In the genomic region with DNA sequence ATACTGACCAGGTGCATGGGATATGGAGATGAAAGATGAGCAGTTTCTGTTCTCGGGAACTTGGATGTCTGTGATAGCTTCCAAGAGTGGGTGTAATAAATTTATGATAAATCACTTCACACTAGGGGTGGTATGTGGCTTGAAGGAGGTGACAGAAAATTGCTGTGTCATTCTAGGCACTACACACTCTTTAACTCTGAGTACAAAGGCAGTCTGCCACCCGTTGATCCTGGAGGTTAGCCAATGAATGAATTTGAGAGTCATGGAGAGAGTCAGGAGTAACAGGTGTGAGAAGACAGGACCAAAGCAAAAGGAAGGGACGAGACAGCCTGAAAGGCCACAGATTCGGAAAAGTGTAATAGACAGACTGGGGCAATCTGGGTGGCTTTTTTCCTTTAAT, we compare ENCODE assay signal across 27 mouse cellular contexts. TPM values are rescaled to one million over a fixed set of nuclear protein-coding genes. Genes with fewer than 3 reads are reported as not detected.
DNase-seq lines count a peak whose midpoint lies in the region; ATAC-seq and TF ChIP-seq lines count a peak whose summit lies in the region.
"Had no signal": no experiment of that assay in that cellular context is flagged by ENCODE, and none has a peak within 500 bp of the region (broad histone marks: within the 10 kb centered on the region; RNA-seq: fewer than 3 reads in every experiment).

No protein-coding gene starts in this region.

- DNase-seq in embryonic facial prominence, embryonic 14.5 days (ENCODE audit: low spot score) = peak; percentile 26
- no peak for DNase-seq in embryonic facial prominence, embryonic 10.5 days (ENCODE audit: low spot score)
- DNase-seq in lung, embryonic 14.5 days = peak; percentile 45
- DNase-seq in lung, adult 2 months = no peak
- DNase-seq in 3T3-L1 (ENCODE audit: low read depth, low spot score) = peak; percentile 50
- DNase-seq in left cerebral cortex, postnatal 10 days (ENCODE audit: extremely low spot score in 1 of 2, low spot score in 2 of 2) = no peak
- DNase-seq: adrenal gland, adult 8-10 months; cerebellum, adult 9-11 months; gastrocnemius, postnatal 14 days; heart, adult 18-20 months; heart, postnatal 36 days; kidney, postnatal 25 days; right cerebral cortex, postnatal 14 days; spleen, adult 18-20 months had no signal

- H3K27ac ChIP-seq in embryonic facial prominence, embryonic 14.5 days (replicated peaks; ENCODE audit: low read depth, low read length) = no peak overlapping the region
- H3K27ac ChIP-seq in embryonic facial prominence, embryonic 10.5 days (replicated peaks) = no peak overlapping the region
- H3K27ac ChIP-seq in lung, embryonic 14.5 days (ENCODE audit: low read depth) = no peak overlapping the region
- peak overlapping the region; percentile 91 for H3K27ac ChIP-seq in embryonic fibroblast, embryonic 13.5 days (ENCODE audit: insufficient read depth, low read length)
- H3K27ac ChIP-seq: embryonic facial prominence, embryonic 13.5 days; heart, embryonic 13.5 days; hindbrain, embryonic 14.5 days; layer of hippocampus, adult 2 months; midbrain, embryonic 12.5 days had no signal

- no peaks in the 10 kb centered on the region for H3K4me1 ChIP-seq in embryonic facial prominence, embryonic 14.5 days (ENCODE audit: control insufficient read depth, insufficient read depth, low read length)
- 0 out of 2 replicates have a peak, but pooled peaks cover 3% of the 10 kb centered on the region for H3K4me1 ChIP-seq in embryonic facial prominence, embryonic 10.5 days
- H3K4me1 ChIP-seq in lung, embryonic 14.5 days (ENCODE audit: insufficient read depth) = peaks cover 4% of the 10 kb centered on the region; the same call in 1 of the 2 replicates
- no peaks in the 10 kb centered on the region for H3K4me1 ChIP-seq in lung, adult 2 months (ENCODE audit: control insufficient read depth, insufficient read depth, low read length)
- H3K4me1 ChIP-seq in embryonic fibroblast, embryonic 13.5 days (ENCODE audit: control insufficient read depth, insufficient read depth, low read length) = peaks cover 13% of the 10 kb centered on the region
- H3K4me1 ChIP-seq: embryonic facial prominence, embryonic 13.5 days; midbrain, embryonic 12.5 days had no signal

- no peak for ATAC-seq in embryonic facial prominence, embryonic 14.5 days (ENCODE audit: low read depth)
- ATAC-seq in lung, embryonic 14.5 days (ENCODE audit: insufficient read depth) = peak; percentile 41; the same call in 1 of the 2 replicates
- no peak for ATAC-seq in cerebellum, adult (ENCODE audit: insufficient number of reproducible peaks, low FRiP score, low TSS enrichment)
- ATAC-seq: activated CD4-positive, CD25-positive, alpha-beta regulatory T cell, adult 4 months; forebrain, embryonic 14.5 days; inflammation-experienced regulatory T-cells, adult 6 months had no signal

- no peaks in the 10 kb centered on the region for H3K9me3 ChIP-seq in embryonic facial prominence, embryonic 14.5 days (ENCODE audit: control insufficient read depth, low read length)
- no peaks in the 10 kb centered on the region for H3K9me3 ChIP-seq in embryonic facial prominence, embryonic 10.5 days
- H3K9me3 ChIP-seq in lung, embryonic 14.5 days (ENCODE audit: low read depth, low read length) = no peaks in the 10 kb centered on the region
- H3K9me3 ChIP-seq: embryonic facial prominence, embryonic 13.5 days; G1E; heart, embryonic 13.5 days; midbrain, embryonic 12.5 days had no signal

- 48% methylated on average over 4 of the region's 4 CpGs for whole genome bisulfite sequencing in embryonic facial prominence, embryonic 14.5 days
- WGBS in embryonic facial prominence, embryonic 10.5 days = 84% methylated on average over 4 of the region's 4 CpGs
- WGBS in lung, embryonic 14.5 days = 28% methylated on average over 4 of the region's 4 CpGs
- WGBS in lung, adult 2 months = 57% methylated on average over 4 of the region's 4 CpGs

- no peak for TF ChIP-seq POLR2A in lung, adult 2 months (IDR thresholded peaks at IDR 0.05; ENCODE audit: borderline replicate concordance, extremely low read depth, low read depth, low read length)
- TF ChIP-seq POLR2A in embryonic fibroblast, embryonic 13.5 days (IDR thresholded peaks at IDR 0.05; ENCODE audit: low read depth, low read length) = no peak

- TF ChIP-seq CTCF in lung, embryonic 14.5 days (IDR thresholded peaks at IDR 0.05; ENCODE audit: low read depth) = no peak
- TF ChIP-seq CTCF in lung, adult 2 months (IDR thresholded peaks at IDR 0.05; ENCODE audit: insufficient read depth, low read length) = no peak
- no peak for TF ChIP-seq CTCF in embryonic fibroblast, embryonic 13.5 days (IDR thresholded peaks at IDR 0.05; ENCODE audit: borderline replicate concordance, insufficient read depth, low read length)

- no peak overlapping the region for H3K9ac ChIP-seq in embryonic facial prominence, embryonic 14.5 days (ENCODE audit: low read depth, low read length)
- H3K9ac ChIP-seq in lung, embryonic 14.5 days = no peak overlapping the region
- H3K9ac ChIP-seq: embryonic facial prominence, embryonic 13.5 days; heart, embryonic 13.5 days; hindbrain, embryonic 14.5 days; midbrain, embryonic 12.5 days had no signal

- intact Hi-C loops in left cerebral cortex, postnatal 10 days (cut with DNase I) = no loop called here

- H3K4me3 ChIP-seq in embryonic facial prominence, embryonic 14.5 days (ENCODE audit: low read depth, low read length) = no peak overlapping the region
- no peak overlapping the region for H3K4me3 ChIP-seq in embryonic facial prominence, embryonic 10.5 days
- no peak overlapping the region for H3K4me3 ChIP-seq in lung, embryonic 14.5 days (ENCODE audit: low read depth, low read length)
- H3K4me3 ChIP-seq in lung, adult 2 months (replicated peaks; ENCODE audit: extremely low read depth, low read depth, low read length) = no peak overlapping the region
- H3K4me3 ChIP-seq in embryonic fibroblast, embryonic 13.5 days (ENCODE audit: insufficient read depth, low read length) = no peak overlapping the region
- H3K4me3 ChIP-seq: embryonic facial prominence, embryonic 13.5 days; heart, embryonic 13.5 days; layer of hippocampus, adult 2 months; midbrain, embryonic 12.5 days had no signal

- H3K36me3 ChIP-seq in embryonic facial prominence, embryonic 14.5 days (ENCODE audit: control insufficient read depth, insufficient read depth, low read length) = no peaks in the 10 kb centered on the region
- no peaks in the 10 kb centered on the region for H3K36me3 ChIP-seq in embryonic facial prominence, embryonic 10.5 days (replicated peaks)
- H3K36me3 ChIP-seq in lung, embryonic 14.5 days (ENCODE audit: insufficient read depth) = no peaks in the 10 kb centered on the region
- H3K36me3 ChIP-seq: embryonic facial prominence, embryonic 13.5 days; G1E; heart, embryonic 13.5 days; midbrain, embryonic 12.5 days had no signal

- no peaks in the 10 kb centered on the region for H3K27me3 ChIP-seq in embryonic facial prominence, embryonic 14.5 days (replicated peaks; ENCODE audit: control insufficient read depth, insufficient read depth, low read length)
- no peaks in the 10 kb centered on the region for H3K27me3 ChIP-seq in embryonic facial prominence, embryonic 10.5 days (replicated peaks; ENCODE audit: low read depth, poor library complexity, severe bottlenecking)
- no peaks in the 10 kb centered on the region for H3K27me3 ChIP-seq in lung, embryonic 14.5 days (ENCODE audit: insufficient read depth, low read length)
- H3K27me3 ChIP-seq: CH12.LX; embryonic facial prominence, embryonic 13.5 days; heart, embryonic 13.5 days; midbrain, embryonic 12.5 days had no signal

- H3K4me2 ChIP-seq in embryonic facial prominence, embryonic 14.5 days (ENCODE audit: low read depth, low read length) = no peak overlapping the region
- no peak overlapping the region for H3K4me2 ChIP-seq in lung, embryonic 14.5 days
- H3K4me2 ChIP-seq: embryonic facial prominence, embryonic 13.5 days; heart, embryonic 13.5 days; hindbrain, embryonic 14.5 days; midbrain, embryonic 12.5 days had no signal

RNA-seq across cellular contexts. Expression of a gene that starts 54.7 kb away (rescaled TPM):
- polyA plus RNA-seq in embryonic facial prominence, embryonic 14.5 days (2014; fragmentation: Nextera tagmentation; extraction: Ambion mirVana) = 23.1 and 26.0 TPM in 2 replicates
- 2.6 and 4.5 TPM in 2 replicates for polyA plus RNA-seq in embryonic facial prominence, embryonic 10.5 days (2016; fragmentation: Nextera tagmentation; extraction: Ambion mirVana)
- polyA plus RNA-seq in lung, embryonic 14.5 days (2014; fragmentation: Nextera tagmentation; extraction: Ambion mirVana) = 26.8 and 28.7 TPM in 2 replicates
- polyA plus RNA-seq in lung, adult 2 months (2012; rRNA removed) = 8.5 and 12.0 TPM in 2 replicates
- 17.2 and 18.0 TPM in 2 replicates for polyA plus RNA-seq in embryonic fibroblast, embryonic 13.5 days (2011; ENCODE audit: insufficient read length, low read depth, missing spikeins)
- total RNA-seq in left cerebral cortex, postnatal 10 days (2021) = 1 to 10 TPM; 4.8 to 6.6 TPM
- total RNA-seq: megakaryocyte, adult 5-6 weeks had no signal
- polyA plus RNA-seq: activated CD4-positive, CD25-positive, alpha-beta regulatory T cell, adult 4 months; G1E; inflammation-experienced regulatory T-cells, adult 6 months had no signal

Comparison
In these comparisons a context has a peak if more than half of its experiments do, and no peak if none do; other contexts are left out.
1. DNase-seq: peak in embryonic facial prominence, embryonic 14.5 days (single experiment), lung, embryonic 14.5 days (single experiment) and 3T3-L1 (single experiment); none in embryonic facial prominence, embryonic 10.5 days (single experiment), lung, adult 2 months (single experiment) and left cerebral cortex, postnatal 10 days (0 of 2).